Mouse (Mus musculus): ENCODE measurements at regions not wholly inside any gene's neighbourhood (a gene's known extent, or its start where the extent isn't known, plus 50 kb on each side); places are given as distances from the start of the nearest gene placed in this dataset.

- no peak for DNase-seq (ENCODE audit: low read depth, low spot score)
Observed at GRCm38 (mm10) chr10:60891476-60892170, 60.2 kb upstream of the Unc5b start.

- DNase-seq (ENCODE audit: low read depth, low spot score), result no peak
Observed at GRCm38 (mm10) chr10:60889792-60890191, 58.4 kb upstream of the Unc5b start.

- no peak for DNase-seq (ENCODE audit: low read depth, low spot score)
Observed at GRCm38 (mm10) chr10:60888541-60888940, 57.2 kb upstream of the Unc5b start.

GRCm38 (mm10) chr10:60885348-60886275 lies 54.2 kb upstream of the Unc5b start:
- DNase-seq (ENCODE audit: low read depth, low spot score), result peak; percentile 43

GRCm38 (mm10) chr10:60884806-60885205 lies 53.4 kb upstream of the Unc5b start:
- peak; percentile 3 for DNase-seq (ENCODE audit: low read depth, low spot score)

Measured in 3T3-L1 (cell line).